Mouse (Mus musculus): ENCODE data around the gene Arntl2. TPM values are rescaled to one million over a fixed set of nuclear protein-coding genes. Genes with fewer than 3 reads are reported as not detected.

Gene Arntl2
- polyA plus RNA-seq, 1 experiment from 2014 or later: 2.4 TPM

GRCm38 (mm10) chr6:146793527-146793926, 2.3 kb upstream of the Arntl2 start:
- 70% methylated on average over 3 of the region's 3 CpGs for WGBS
- Histone ChIP-seq H3K36me3 (no peaks in the 10 kb centered on the region), H3K9ac (replicated peaks) (no peak overlapping the region), H3K9me3 (no peaks in the 10 kb centered on the region), H3K4me2 (replicated peaks) (no peak overlapping the region), H3K27me3 (peaks cover 40% of the 10 kb centered on the region), H3K4me1 (peaks cover 11% of the 10 kb centered on the region), H3K27ac (replicated peaks) (no peak overlapping the region), H3K4me3 (no peak overlapping the region)
- ATAC-seq (ENCODE audit: low FRiP score, low read depth): no peak

GRCm38 (mm10) chr6:146795166-146795923, 510 bp upstream of the Arntl2 start:
- Histone ChIP-seq H3K9ac (replicated peaks) (peak overlapping the region; percentile 39; the same call in 1 of the 2 replicates), H3K4me1 (peaks cover 11% of the 10 kb centered on the region), H3K36me3 (no peaks in the 10 kb centered on the region), H3K27ac (replicated peaks) (no peak overlapping the region), H3K4me2 (replicated peaks) (peak overlapping the region; percentile 69), H3K27me3 (peaks cover 40% of the 10 kb centered on the region), H3K9me3 (no peaks in the 10 kb centered on the region), H3K4me3 (peak overlapping the region; percentile 42)
- 19% methylated on average over 22 of the region's 22 CpGs for WGBS
- ATAC-seq (ENCODE audit: low FRiP score, low read depth): no peak

- 66% methylated on average over 5 of the region's 5 CpGs for WGBS
Observed at GRCm38 (mm10) chr6:146797446-146797845, 1.6 kb downstream of the Arntl2 start.

GRCm38 (mm10) chr6:146809991-146810390, 14.1 kb downstream of the Arntl2 start:
- Histone ChIP-seq H3K27me3 (no peaks in the 10 kb centered on the region), H3K4me2 (replicated peaks) (no peak overlapping the region), H3K36me3 (no peaks in the 10 kb centered on the region), H3K4me1 (no peaks in the 10 kb centered on the region), H3K4me3 (no peak overlapping the region), H3K27ac (replicated peaks) (no peak overlapping the region), H3K9me3 (no peaks in the 10 kb centered on the region), H3K9ac (replicated peaks) (no peak overlapping the region)
- WGBS: 89% methylated on average over 6 of the region's 6 CpGs
- no peak for ATAC-seq (ENCODE audit: low FRiP score, low read depth)

More at GRCm38 (mm10) chr6:146797446-146797845, 1.6 kb downstream of the Arntl2 start:
- H3K9ac ChIP-seq (replicated peaks): no peak overlapping the region
- H3K4me2 ChIP-seq (replicated peaks): no peak overlapping the region
- peaks cover 11% of the 10 kb centered on the region for H3K4me1 ChIP-seq
- no peak overlapping the region for H3K27ac ChIP-seq (replicated peaks)
- peaks cover 40% of the 10 kb centered on the region for H3K27me3 ChIP-seq
- no peaks in the 10 kb centered on the region for H3K36me3 ChIP-seq
- H3K4me3 ChIP-seq: no peak overlapping the region
- H3K9me3 ChIP-seq: no peaks in the 10 kb centered on the region
- no peak for ATAC-seq (ENCODE audit: low FRiP score, low read depth)

- no peak overlapping the region for H3K27ac ChIP-seq (replicated peaks)
- H3K9me3 ChIP-seq: no peaks in the 10 kb centered on the region
- 92% methylated on average over 5 of the region's 5 CpGs for WGBS
- no peak overlapping the region for H3K4me3 ChIP-seq
- no peak overlapping the region for H3K9ac ChIP-seq (replicated peaks)
- H3K36me3 ChIP-seq: no peaks in the 10 kb centered on the region
- H3K4me1 ChIP-seq: no peaks in the 10 kb centered on the region
- ATAC-seq (ENCODE audit: low FRiP score, low read depth): no peak
- no peak overlapping the region for H3K4me2 ChIP-seq (replicated peaks)
- H3K27me3 ChIP-seq: no peaks in the 10 kb centered on the region
Observed at GRCm38 (mm10) chr6:146813007-146813406, 17.2 kb downstream of the Arntl2 start.

- no peak overlapping the region for H3K27ac ChIP-seq (replicated peaks)
- H3K9ac ChIP-seq (replicated peaks): no peak overlapping the region
- ATAC-seq (ENCODE audit: low FRiP score, low read depth): no peak
- no peak overlapping the region for H3K4me2 ChIP-seq (replicated peaks)
- no peaks in the 10 kb centered on the region for H3K4me1 ChIP-seq
- H3K36me3 ChIP-seq: no peaks in the 10 kb centered on the region
- H3K27me3 ChIP-seq: no peaks in the 10 kb centered on the region
- no peak overlapping the region for H3K4me3 ChIP-seq
- WGBS: 85% methylated on average over 29 of the region's 29 CpGs
- H3K9me3 ChIP-seq: no peaks in the 10 kb centered on the region
Observed at GRCm38 (mm10) chr6:146820177-146820965, 24.5 kb downstream of the Arntl2 start.

GRCm38 (mm10) chr6:146821958-146822357, 26.1 kb downstream of the Arntl2 start:
- Histone ChIP-seq H3K4me3 (no peak overlapping the region), H3K27ac (replicated peaks) (no peak overlapping the region), H3K9me3 (no peaks in the 10 kb centered on the region), H3K4me2 (replicated peaks) (no peak overlapping the region), H3K9ac (replicated peaks) (no peak overlapping the region), H3K36me3 (no peaks in the 10 kb centered on the region), H3K4me1 (no peaks in the 10 kb centered on the region), H3K27me3 (no peaks in the 10 kb centered on the region)
- WGBS: 89% methylated on average over 13 of the region's 13 CpGs
- ATAC-seq (ENCODE audit: low FRiP score, low read depth): no peak

GRCm38 (mm10) chr6:146824727-146825486, 29.1 kb downstream of the Arntl2 start:
- Histone ChIP-seq H3K27ac (replicated peaks) (no peak overlapping the region), H3K27me3 (no peaks in the 10 kb centered on the region), H3K9me3 (no peaks in the 10 kb centered on the region), H3K36me3 (no peaks in the 10 kb centered on the region), H3K9ac (replicated peaks) (no peak overlapping the region), H3K4me3 (no peak overlapping the region), H3K4me1 (no peaks in the 10 kb centered on the region), H3K4me2 (replicated peaks) (no peak overlapping the region)
- peak; percentile 61; the same call in 1 of the 2 replicates for ATAC-seq (ENCODE audit: low FRiP score, low read depth)
- WGBS: 42% methylated on average over 16 of the region's 16 CpGs

- H3K4me2 ChIP-seq (replicated peaks): no peak overlapping the region
- WGBS: 89% methylated on average over 1 of the region's 1 CpGs
- no peak overlapping the region for H3K27ac ChIP-seq (replicated peaks)
- no peaks in the 10 kb centered on the region for H3K9me3 ChIP-seq
- no peak overlapping the region for H3K9ac ChIP-seq (replicated peaks)
- no peak for ATAC-seq (ENCODE audit: low FRiP score, low read depth)
- no peak overlapping the region for H3K4me3 ChIP-seq
- H3K27me3 ChIP-seq: no peaks in the 10 kb centered on the region
- H3K4me1 ChIP-seq: no peaks in the 10 kb centered on the region
- no peaks in the 10 kb centered on the region for H3K36me3 ChIP-seq
Observed at GRCm38 (mm10) chr6:146825487-146825773, 29.6 kb downstream of the Arntl2 start.

GRCm38 (mm10) chr6:146831320-146831719, 35.5 kb downstream of the Arntl2 start:
- H3K9me3 ChIP-seq: no peaks in the 10 kb centered on the region
- no peak overlapping the region for H3K27ac ChIP-seq (replicated peaks)
- no peaks in the 10 kb centered on the region for H3K4me1 ChIP-seq
- H3K9ac ChIP-seq (replicated peaks): no peak overlapping the region
- WGBS: 86% methylated on average over 12 of the region's 12 CpGs
- no peaks in the 10 kb centered on the region for H3K27me3 ChIP-seq
- no peak overlapping the region for H3K4me2 ChIP-seq (replicated peaks)
- ATAC-seq (ENCODE audit: low FRiP score, low read depth): no peak
- no peaks in the 10 kb centered on the region for H3K36me3 ChIP-seq
- H3K4me3 ChIP-seq: no peak overlapping the region

- Histone ChIP-seq H3K36me3 (no peaks in the 10 kb centered on the region), H3K4me1 (no peaks in the 10 kb centered on the region), H3K27me3 (no peaks in the 10 kb centered on the region), H3K9ac (replicated peaks) (no peak overlapping the region), H3K4me3 (no peak overlapping the region), H3K27ac (replicated peaks) (no peak overlapping the region), H3K9me3 (no peaks in the 10 kb centered on the region), H3K4me2 (replicated peaks) (no peak overlapping the region)
- WGBS: 81% methylated on average over 6 of the region's 6 CpGs
- peak; percentile 65 for ATAC-seq (ENCODE audit: low FRiP score, low read depth)
Observed at GRCm38 (mm10) chr6:146833485-146834314, 37.8 kb downstream of the Arntl2 start.
